Mouse (Mus musculus) testis, postnatal 10 days (tissue): ENCODE measurements around the gene Adam12.

ENCODE experiments used
- DNase-seq: peaks from one replicate; pipeline ENCODE4 v3.0.0; 2021; ENCODE audit warnings: low spot score

Adam12 gene

GRCm38 (mm10) chr7:133872701-133873100 is 359.2 kb downstream of the Adam12 start:
- peak; percentile 38 for DNase-seq

- DNase-seq, result no peak
These were observed 361.7 kb downstream of the Adam12 start for GRCm38 (mm10) chr7:133870265-133870664.

- DNase-seq, result no peak
These were observed 368.3 kb downstream of the Adam12 start for GRCm38 (mm10) chr7:133863684-133864083.

GRCm38 (mm10) chr7:133863151-133863550 is 368.8 kb downstream of the Adam12 start:
- no peak for DNase-seq

GRCm38 (mm10) chr7:133862723-133863122 is 369.2 kb downstream of the Adam12 start:
- DNase-seq, result no peak

GRCm38 (mm10) chr7:133862233-133862632 is 369.7 kb downstream of the Adam12 start:
- DNase-seq, result peak; percentile 60

GRCm38 (mm10) chr7:133859548-133859947 is 372.4 kb downstream of the Adam12 start:
- DNase-seq, result no peak

GRCm38 (mm10) chr7:133858506-133858905 is 373.4 kb downstream of the Adam12 start:
- no peak for DNase-seq

GRCm38 (mm10) chr7:133856278-133856677 is 375.7 kb downstream of the Adam12 start:
- DNase-seq, result peak; percentile 79

GRCm38 (mm10) chr7:133850735-133851134 is 381.2 kb downstream of the Adam12 start:
- DNase-seq, result no peak

- DNase-seq, result no peak
These were observed 383.8 kb downstream of the Adam12 start for GRCm38 (mm10) chr7:133848180-133848579.

GRCm38 (mm10) chr7:133847175-133847574 is 384.8 kb downstream of the Adam12 start:
- no peak for DNase-seq

- DNase-seq, result no peak
These were observed 389.9 kb downstream of the Adam12 start for GRCm38 (mm10) chr7:133842079-133842478.

- DNase-seq, result no peak
These were observed 392.4 kb downstream of the Adam12 start for GRCm38 (mm10) chr7:133839546-133839945.
